Mouse (Mus musculus) c-Kit-positive CD71-positive TER-119-negative erythroid progenitor cells, embryonic 14.5 days (primary cell): ENCODE measurements around the gene Mecom.

Experiments used
- DNase-seq: peaks from one replicate; pipeline ENCODE4 v3.0.0-alpha.2; 2013; ENCODE audit warnings: low read depth

Gene Mecom

GRCm38 (mm10) chr3:30353878-30354727, 193.7 kb downstream of the Mecom start:
- DNase-seq, result no peak

- DNase-seq, result no peak
These were observed 198.5 kb downstream of the Mecom start for GRCm38 (mm10) chr3:30349279-30349678.

GRCm38 (mm10) chr3:30344151-30344550, 203.7 kb downstream of the Mecom start:
- DNase-seq, result no peak

- no peak for DNase-seq
These were observed 215.5 kb downstream of the Mecom start for GRCm38 (mm10) chr3:30332337-30332736.

- no peak for DNase-seq
These were observed 217.3 kb downstream of the Mecom start for GRCm38 (mm10) chr3:30330476-30330875.

GRCm38 (mm10) chr3:30330021-30330420, 217.8 kb downstream of the Mecom start:
- no peak for DNase-seq

- DNase-seq, result no peak
These were observed 232.9 kb downstream of the Mecom start for GRCm38 (mm10) chr3:30314955-30315354.

- DNase-seq, result no peak
These were observed 239.7 kb downstream of the Mecom start for GRCm38 (mm10) chr3:30308081-30308480.

- no peak for DNase-seq
These were observed 240.2 kb downstream of the Mecom start for GRCm38 (mm10) chr3:30307601-30308000.

- DNase-seq, result no peak
These were observed 241.7 kb downstream of the Mecom start for GRCm38 (mm10) chr3:30306080-30306479.

GRCm38 (mm10) chr3:30299460-30299859, 248.3 kb downstream of the Mecom start:
- no peak for DNase-seq

GRCm38 (mm10) chr3:30294433-30294832, 253.4 kb downstream of the Mecom start:
- no peak for DNase-seq

GRCm38 (mm10) chr3:30286529-30286928, 261.3 kb downstream of the Mecom start:
- no peak for DNase-seq

GRCm38 (mm10) chr3:30284094-30284493, 263.7 kb downstream of the Mecom start:
- no peak for DNase-seq

- no peak for DNase-seq
These were observed 264.2 kb downstream of the Mecom start for GRCm38 (mm10) chr3:30283562-30283961.

GRCm38 (mm10) chr3:30277569-30277968, 270.2 kb downstream of the Mecom start:
- DNase-seq, result no peak

GRCm38 (mm10) chr3:30276099-30276498, 271.7 kb downstream of the Mecom start:
- DNase-seq, result no peak

GRCm38 (mm10) chr3:30269253-30269652, 278.6 kb downstream of the Mecom start:
- DNase-seq, result no peak

- no peak for DNase-seq
These were observed 286.9 kb downstream of the Mecom start for GRCm38 (mm10) chr3:30260945-30261344.

GRCm38 (mm10) chr3:30258421-30258820, 289.4 kb downstream of the Mecom start:
- DNase-seq, result no peak

- no peak for DNase-seq
These were observed 290.0 kb downstream of the Mecom start for GRCm38 (mm10) chr3:30257776-30258175.

- DNase-seq, result no peak
These were observed 290.9 kb downstream of the Mecom start for GRCm38 (mm10) chr3:30256896-30257295.

GRCm38 (mm10) chr3:30255828-30256227, 292.0 kb downstream of the Mecom start:
- no peak for DNase-seq

GRCm38 (mm10) chr3:30254451-30254850, 293.4 kb downstream of the Mecom start:
- no peak for DNase-seq
